Mouse (Mus musculus): ENCODE results near the gene Ets1. TPM values are rescaled to one million over a fixed set of nuclear protein-coding genes. Genes with fewer than 3 reads are reported as not detected.

Gene Ets1
- polyA plus RNA-seq, 1 experiment from 2014 or later = 20.8 TPM

DNA sequence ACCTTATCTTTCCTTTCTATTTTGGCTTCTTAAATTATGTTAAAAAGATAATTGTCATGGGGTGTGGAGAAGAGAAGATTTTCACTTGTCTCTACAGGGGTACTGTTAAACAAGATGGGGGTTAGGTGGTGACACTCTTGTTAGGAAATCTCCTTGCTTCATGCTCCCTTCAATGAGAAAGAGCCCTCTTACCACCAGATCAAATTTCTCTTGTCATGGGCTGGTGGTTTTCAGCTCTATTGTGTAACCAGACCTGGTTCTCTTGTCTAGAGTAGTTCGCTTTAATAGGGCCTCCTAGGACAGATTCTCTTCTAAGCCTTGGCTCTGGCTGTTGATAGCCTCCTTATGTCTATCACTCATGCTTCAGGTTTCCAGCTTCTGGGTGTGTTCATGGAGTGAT is 18.3 kb downstream of the Ets1 start:
- H3K4me1 ChIP-seq = no peaks in the 10 kb centered on the region
- H3K9ac ChIP-seq = no peak overlapping the region
- no peaks in the 10 kb centered on the region for H3K9me3 ChIP-seq
- no peaks in the 10 kb centered on the region for H3K36me3 ChIP-seq (replicated peaks)
- no peak overlapping the region for H3K4me2 ChIP-seq
- 68% methylated on average over 1 of the region's 1 CpGs for WGBS
- H3K27ac ChIP-seq = no peak overlapping the region
- no peak overlapping the region for H3K4me3 ChIP-seq
- no peaks in the 10 kb centered on the region for H3K27me3 ChIP-seq (replicated peaks)
- ATAC-seq (replicated peaks) = no peak

DNA sequence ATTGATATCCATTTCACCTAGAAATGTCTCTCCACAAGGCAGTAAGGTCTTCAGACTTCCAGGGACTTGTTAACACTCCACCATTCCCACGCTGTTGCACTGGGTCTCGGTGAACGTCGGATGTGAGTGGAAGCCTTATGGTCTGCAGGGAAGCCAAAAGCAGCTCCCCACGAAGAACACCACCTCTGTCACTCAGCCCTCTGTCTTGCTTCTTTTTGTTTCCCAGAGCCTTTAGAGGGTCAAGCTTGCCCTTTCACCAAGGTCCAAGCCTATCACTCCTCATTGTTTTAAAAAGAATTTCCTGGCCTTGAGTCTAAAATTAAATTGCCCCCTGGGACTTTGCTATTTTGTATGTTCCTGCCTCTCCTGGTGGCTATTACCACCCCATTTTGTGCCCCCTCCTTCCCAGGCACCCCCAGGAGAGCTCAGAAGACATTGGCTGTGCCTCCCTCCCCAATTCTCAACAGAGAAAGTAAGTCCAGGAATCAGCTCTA is 20.4 kb downstream of the Ets1 start:
- Histone ChIP-seq H3K4me2 (no peak overlapping the region), H3K27ac (no peak overlapping the region), H3K36me3 (replicated peaks) (no peaks in the 10 kb centered on the region), H3K4me3 (no peak overlapping the region), H3K9me3 (no peaks in the 10 kb centered on the region), H3K9ac (no peak overlapping the region), H3K4me1 (no peaks in the 10 kb centered on the region), H3K27me3 (replicated peaks) (no peaks in the 10 kb centered on the region)
- no peak for ATAC-seq (replicated peaks)
- WGBS = 67% methylated on average over 5 of the region's 5 CpGs

DNA sequence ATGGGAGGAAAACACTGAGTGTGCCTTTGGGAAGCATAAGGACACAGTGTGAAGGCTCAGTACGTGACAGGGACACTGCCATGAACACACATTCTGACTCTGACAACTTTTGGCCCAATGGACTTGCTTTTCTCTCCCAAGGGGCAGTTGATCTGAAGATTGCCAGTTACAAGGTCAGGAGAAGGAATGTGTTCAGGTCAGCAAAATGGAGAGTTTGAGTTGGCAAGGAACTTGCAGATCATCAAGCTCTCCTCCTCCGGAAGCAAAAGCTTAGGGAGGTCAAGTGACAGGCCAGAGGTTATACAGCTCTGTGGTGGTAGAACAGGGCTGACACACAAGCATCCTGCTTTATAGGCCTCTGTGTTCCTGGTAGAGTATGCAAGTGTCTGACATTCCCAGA is 21.1 kb downstream of the Ets1 start:
- 76% methylated on average over 2 of the region's 2 CpGs for WGBS
- no peak overlapping the region for H3K4me2 ChIP-seq
- no peak for ATAC-seq (replicated peaks)

GRCm38 (mm10) chr9:32660406-32660960 is 24.5 kb downstream of the Ets1 start:
- Histone ChIP-seq H3K9ac (no peak overlapping the region), H3K36me3 (replicated peaks) (no peaks in the 10 kb centered on the region), H3K27ac (no peak overlapping the region), H3K4me2 (no peak overlapping the region), H3K4me3 (no peak overlapping the region), H3K9me3 (no peaks in the 10 kb centered on the region), H3K4me1 (no peaks in the 10 kb centered on the region), H3K27me3 (replicated peaks) (no peaks in the 10 kb centered on the region)
- 93% methylated on average over 2 of the region's 2 CpGs for WGBS
- ATAC-seq (replicated peaks) = no peak

More for the DNA sequence above, 21.1 kb downstream of the Ets1 start:
- H3K9me3 ChIP-seq = no peaks in the 10 kb centered on the region
- no peak overlapping the region for H3K27ac ChIP-seq
- H3K36me3 ChIP-seq (replicated peaks) = no peaks in the 10 kb centered on the region
- H3K9ac ChIP-seq = no peak overlapping the region
- no peaks in the 10 kb centered on the region for H3K4me1 ChIP-seq
- no peak overlapping the region for H3K4me3 ChIP-seq
- no peaks in the 10 kb centered on the region for H3K27me3 ChIP-seq (replicated peaks)

DNA sequence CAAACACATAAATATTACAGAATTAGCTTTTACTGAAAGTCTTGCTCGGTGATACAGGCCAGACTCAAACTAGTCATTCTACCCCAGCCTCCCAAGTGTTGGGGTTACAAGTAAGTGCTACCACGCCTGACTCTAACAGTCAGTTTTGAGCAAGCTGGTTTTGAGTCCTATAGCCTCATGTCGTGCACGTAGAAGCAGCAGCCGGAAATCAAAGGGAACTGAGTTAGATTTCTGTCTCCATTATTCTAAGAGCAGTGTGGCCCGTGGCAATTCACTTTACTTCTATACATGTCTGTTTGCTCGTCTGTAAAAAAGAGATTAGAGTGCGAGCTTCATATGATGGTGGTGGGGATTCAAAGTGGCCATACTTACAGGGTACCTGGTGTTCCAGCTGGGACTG is 25.1 kb downstream of the Ets1 start:
- Histone ChIP-seq H3K9me3 (no peaks in the 10 kb centered on the region), H3K36me3 (replicated peaks) (no peaks in the 10 kb centered on the region), H3K4me2 (no peak overlapping the region), H3K4me3 (no peak overlapping the region), H3K4me1 (no peaks in the 10 kb centered on the region), H3K27ac (no peak overlapping the region), H3K27me3 (replicated peaks) (no peaks in the 10 kb centered on the region), H3K9ac (no peak overlapping the region)
- 78% methylated on average over 8 of the region's 8 CpGs for WGBS
- no peak for ATAC-seq (replicated peaks)

GRCm38 (mm10) chr9:32661561-32661960 is 25.5 kb downstream of the Ets1 start:
- 86% methylated on average over 4 of the region's 4 CpGs for whole genome bisulfite sequencing
- Histone ChIP-seq H3K27me3 (replicated peaks) (peaks cover 2% of the 10 kb centered on the region; the same call in 1 of the 2 replicates), H3K36me3 (replicated peaks) (no peaks in the 10 kb centered on the region)

DNA sequence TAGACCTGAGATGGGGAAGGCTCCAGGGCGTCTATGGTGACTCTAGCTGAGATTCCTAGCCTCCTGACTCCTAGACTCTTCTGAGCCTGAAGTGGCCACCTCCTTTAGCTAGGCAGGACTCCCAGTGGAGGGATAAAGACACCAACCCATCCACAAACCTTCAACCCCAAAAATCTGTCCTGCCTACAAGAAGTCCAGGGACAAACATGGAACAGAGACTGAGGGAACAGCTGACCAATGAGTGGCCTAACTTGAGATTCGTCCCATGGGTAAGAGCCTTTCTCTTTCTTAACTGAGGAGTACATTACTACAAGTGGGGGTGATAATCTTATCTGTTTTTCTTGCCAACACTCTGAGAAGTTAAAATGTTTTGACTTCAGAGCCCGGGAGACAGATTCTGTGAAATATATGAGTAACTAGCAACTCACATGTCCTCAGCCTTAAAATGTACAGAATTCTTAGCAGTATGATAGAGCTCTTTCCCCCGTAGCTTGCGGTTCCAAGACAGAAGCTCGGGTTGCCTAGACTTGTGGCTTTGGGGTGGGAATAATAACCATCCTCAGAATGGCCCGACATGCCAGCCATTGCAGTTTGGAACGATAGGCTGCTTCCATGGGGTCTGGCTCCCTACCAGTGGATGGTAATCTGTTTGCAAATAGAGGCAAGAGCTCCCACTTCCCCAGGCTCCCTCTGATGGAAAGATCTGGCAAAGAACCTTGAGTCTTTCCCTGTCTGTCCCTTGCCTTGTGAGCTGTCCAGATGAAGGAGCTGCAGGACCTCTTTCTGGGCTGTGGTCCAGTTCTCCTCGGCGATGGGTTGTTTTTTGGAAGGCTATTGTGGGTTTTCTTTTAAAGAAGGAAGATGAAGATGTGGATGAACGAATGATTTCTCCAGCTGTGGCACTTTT is 30.8 kb downstream of the Ets1 start:
- ATAC-seq (replicated peaks) = no peak
- Histone ChIP-seq H3K36me3 (replicated peaks) (no peaks in the 10 kb centered on the region), H3K27me3 (replicated peaks) (peaks cover 24% of the 10 kb centered on the region), H3K4me1 (peaks cover 13% of the 10 kb centered on the region), H3K4me3 (no peak overlapping the region), H3K4me2 (no peak overlapping the region), H3K9ac (no peak overlapping the region), H3K27ac (no peak overlapping the region), H3K9me3 (no peaks in the 10 kb centered on the region)
- 69% methylated on average over 11 of the region's 11 CpGs for WGBS

More at GRCm38 (mm10) chr9:32661561-32661960, 25.5 kb downstream of the Ets1 start:
- H3K4me2 ChIP-seq = no peak overlapping the region
- no peak overlapping the region for H3K9ac ChIP-seq
- H3K4me1 ChIP-seq = no peaks in the 10 kb centered on the region
- no peak for ATAC-seq (replicated peaks)
- H3K9me3 ChIP-seq = no peaks in the 10 kb centered on the region
- no peak overlapping the region for H3K27ac ChIP-seq
- H3K4me3 ChIP-seq = no peak overlapping the region

- Histone ChIP-seq H3K36me3 (replicated peaks) (no peaks in the 10 kb centered on the region), H3K9me3 (no peaks in the 10 kb centered on the region), H3K27me3 (replicated peaks) (peaks cover 27% of the 10 kb centered on the region), H3K27ac (no peak overlapping the region), H3K4me2 (no peak overlapping the region), H3K4me1 (peaks cover 20% of the 10 kb centered on the region), H3K9ac (no peak overlapping the region), H3K4me3 (no peak overlapping the region)
- 0 out of 2 replicates have a peak, but pooled peaks have one; percentile 46 for ATAC-seq (replicated peaks)
- 14% methylated on average over 7 of the region's 7 CpGs for WGBS
Observed at GRCm38 (mm10) chr9:32667518-32667908, 31.5 kb downstream of the Ets1 start.

DNA sequence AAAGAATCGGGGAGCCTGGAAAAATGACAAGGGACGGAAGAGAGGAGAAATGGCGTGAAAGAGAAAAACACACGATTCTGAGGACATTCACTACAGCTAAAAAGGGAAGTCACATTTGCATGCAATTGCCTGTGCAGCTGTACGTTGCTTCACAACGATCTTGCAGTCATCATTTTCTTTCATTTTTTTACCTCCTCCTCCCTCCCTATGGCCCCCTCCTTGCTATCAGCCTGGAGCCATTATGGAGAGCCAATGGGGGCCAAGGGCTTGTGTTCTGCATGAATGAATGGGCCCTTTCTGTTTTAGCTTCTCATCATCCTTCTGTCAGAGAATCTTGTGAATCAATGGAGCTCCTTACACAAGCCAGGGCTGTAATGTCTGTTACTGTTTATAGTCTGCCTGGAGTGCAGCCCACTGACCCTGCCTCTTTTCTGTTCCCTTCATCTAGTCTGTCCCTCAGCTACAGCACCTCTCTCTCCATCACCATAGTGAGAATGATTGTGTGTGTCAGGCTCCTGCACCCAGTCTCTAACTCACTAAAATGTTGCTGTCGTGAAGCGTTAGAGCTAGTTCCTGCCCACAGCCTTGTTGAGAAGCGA is 32.2 kb downstream of the Ets1 start:
- H3K4me1 ChIP-seq = peaks cover 22% of the 10 kb centered on the region
- 62% methylated on average over 9 of the region's 9 CpGs for WGBS
- H3K27ac ChIP-seq = no peak overlapping the region
- H3K9ac ChIP-seq = no peak overlapping the region
- no peak overlapping the region for H3K4me2 ChIP-seq
- no peaks in the 10 kb centered on the region for H3K9me3 ChIP-seq
- no peak overlapping the region for H3K4me3 ChIP-seq
- H3K27me3 ChIP-seq (replicated peaks) = peaks cover 34% of the 10 kb centered on the region
- peak; percentile 51; the same call in 1 of the 2 replicates for ATAC-seq (replicated peaks)
- H3K36me3 ChIP-seq (replicated peaks) = no peaks in the 10 kb centered on the region

- 88% methylated on average over 2 of the region's 2 CpGs for WGBS
- Histone ChIP-seq H3K9ac (no peak overlapping the region), H3K4me3 (no peak overlapping the region), H3K36me3 (replicated peaks) (no peaks in the 10 kb centered on the region), H3K27ac (no peak overlapping the region), H3K4me1 (peaks cover 22% of the 10 kb centered on the region), H3K27me3 (replicated peaks) (peaks cover 43% of the 10 kb centered on the region), H3K9me3 (no peaks in the 10 kb centered on the region), H3K4me2 (no peak overlapping the region)
- ATAC-seq (replicated peaks) = no peak
Observed at GRCm38 (mm10) chr9:32669397-32669796, 33.4 kb downstream of the Ets1 start.

- peak overlapping the region; percentile 69 for H3K4me2 ChIP-seq
- peak overlapping the region; percentile 32 for H3K4me3 ChIP-seq
- peaks cover 38% of the 10 kb centered on the region for H3K4me1 ChIP-seq
- peak; percentile 59 for ATAC-seq (replicated peaks)
- 1% methylated on average over 35 of the region's 35 CpGs for WGBS
- no peaks in the 10 kb centered on the region for H3K9me3 ChIP-seq
- H3K36me3 ChIP-seq (replicated peaks) = no peaks in the 10 kb centered on the region
- no peak overlapping the region for H3K27ac ChIP-seq
- H3K9ac ChIP-seq = peak overlapping the region; percentile 20; the same call in 1 of the 2 replicates
- peaks cover 56% of the 10 kb centered on the region for H3K27me3 ChIP-seq (replicated peaks)
Observed at GRCm38 (mm10) chr9:32671970-32672859, 36.2 kb downstream of the Ets1 start.

Measured in midbrain, embryonic 15.5 days (tissue).